Mouse (Mus musculus) heart, postnatal 14 days (tissue): Measurements from ENCODE around the gene Ccdc113. TPM values are rescaled to one million over a fixed set of nuclear protein-coding genes. Genes with fewer than 3 reads are reported as not detected.

ENCODE experiments used
- DNase-seq, 2 experiments: peaks; one replicate each; pipeline ENCODE4 v3.0.0; 2021 to 2022
- intact Hi-C: fragments of 180-260 bp; cut with DNase I; formaldehyde crosslinking; loops from one replicate; pipeline ENCODE4 v1.15.1; 2025
- long read RNA-seq, 2 experiments: library from polyadenylated mRNA; stranded (forward); transcript quantifications; one replicate each; pipeline ENCODE4 v2.0.0; 2021
- total RNA-seq, 2 experiments: library from RNA; stranded (reverse); gene quantifications; 2 replicates each; pipeline ENCODE4 v1.2.3; 2021

Gene Ccdc113
- not detected for total RNA-seq
- long read RNA-seq, experiment 1, result 0 reads
- long read RNA-seq, experiment 2, result 0 reads

DNA sequence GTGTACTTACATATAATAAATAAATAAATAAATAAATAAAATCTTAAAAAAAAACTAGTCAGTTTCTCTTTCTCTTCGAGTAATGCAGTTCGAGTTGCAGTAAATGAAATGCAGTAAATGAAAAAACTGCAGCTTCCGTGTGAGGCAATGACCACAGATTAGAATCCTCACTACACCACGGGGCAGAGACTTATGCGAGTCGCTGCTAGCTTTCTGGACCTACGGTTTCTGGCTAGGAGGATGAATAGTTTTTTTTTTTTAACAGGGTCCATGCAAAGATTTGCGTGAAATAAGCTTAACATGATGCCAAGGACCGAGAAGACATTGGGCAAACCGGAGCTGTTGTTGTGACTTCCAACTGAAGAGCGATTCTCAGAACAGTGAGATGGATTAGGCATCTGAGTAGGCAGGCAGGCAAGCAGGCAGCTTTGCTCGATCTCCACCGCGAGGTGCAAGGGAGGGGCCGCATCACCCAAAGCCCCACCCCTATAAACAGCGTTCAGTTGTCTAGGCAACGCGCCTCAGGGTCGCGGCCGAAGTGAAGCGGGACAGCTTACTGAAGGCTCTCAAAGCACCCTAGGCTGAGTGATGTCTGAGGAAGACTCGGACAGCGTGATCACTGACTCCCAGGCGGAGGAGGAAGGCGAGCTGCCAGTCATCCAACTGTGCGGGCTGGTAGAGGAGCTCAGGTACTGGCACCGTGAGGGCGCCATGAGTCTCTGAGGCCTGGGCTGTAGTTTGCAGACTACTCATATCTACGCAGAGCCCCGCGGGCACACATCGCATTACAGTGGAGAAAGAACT lies at the start of gene Ccdc113:
Gene Ccdc113 (plus strand): TSS at position 502 of the 804 bp plus-strand sequence.
- peak; percentile 34 to 46 for DNase-seq
- intact Hi-C loops, result no loop called here

DNA sequence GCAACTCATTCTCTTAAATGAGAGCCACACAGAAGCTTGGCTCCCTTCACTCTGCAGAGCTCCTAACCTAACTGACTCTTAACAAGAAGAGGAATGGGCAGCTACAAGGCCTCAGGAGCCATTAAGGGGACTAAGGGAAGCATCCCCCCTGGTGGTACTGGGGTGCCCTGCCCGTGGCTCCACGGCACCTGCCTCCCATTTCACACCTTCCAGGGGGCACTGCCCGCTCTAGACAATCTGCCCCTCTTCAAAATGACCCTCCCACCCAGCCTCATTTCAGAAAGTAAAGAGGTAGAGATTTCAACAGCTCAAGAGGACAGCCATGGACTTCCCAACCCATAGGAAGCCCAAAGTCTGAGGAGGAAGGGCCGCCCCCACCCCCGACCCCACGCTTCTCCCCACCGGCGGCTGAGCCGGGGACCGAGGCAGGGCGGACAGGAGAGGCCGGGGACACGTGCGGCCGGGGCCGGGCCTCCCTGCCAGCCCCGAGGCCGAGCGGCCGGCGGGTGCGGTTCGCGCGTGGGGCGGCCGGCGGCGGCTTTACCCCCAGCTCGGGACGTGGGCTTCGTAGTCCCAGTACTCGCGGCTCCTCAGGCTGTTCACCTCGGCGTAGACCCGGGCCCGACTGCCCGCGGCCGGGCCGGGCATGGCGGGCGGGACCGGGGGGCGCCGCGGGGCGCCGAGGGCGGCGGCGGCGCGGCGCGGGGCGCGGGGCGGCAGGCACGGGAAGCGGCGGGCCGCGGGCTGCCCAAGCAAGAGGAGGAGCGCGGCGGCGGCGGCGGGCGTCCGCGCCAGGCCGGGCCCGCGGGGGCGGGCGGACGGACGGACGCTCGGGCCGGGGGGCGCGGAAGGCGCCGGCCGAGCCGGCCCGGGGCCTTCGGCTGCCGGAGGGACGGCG lies 45.8 kb upstream of the Ccdc113 start:
- intact Hi-C loops, result loop anchor here (2.0 kb wide), 1 partner anchor 53 kb away; the partner anchor contains the start of gene Cfap20
- peak; percentile 7 to 12 for DNase-seq

DNA sequence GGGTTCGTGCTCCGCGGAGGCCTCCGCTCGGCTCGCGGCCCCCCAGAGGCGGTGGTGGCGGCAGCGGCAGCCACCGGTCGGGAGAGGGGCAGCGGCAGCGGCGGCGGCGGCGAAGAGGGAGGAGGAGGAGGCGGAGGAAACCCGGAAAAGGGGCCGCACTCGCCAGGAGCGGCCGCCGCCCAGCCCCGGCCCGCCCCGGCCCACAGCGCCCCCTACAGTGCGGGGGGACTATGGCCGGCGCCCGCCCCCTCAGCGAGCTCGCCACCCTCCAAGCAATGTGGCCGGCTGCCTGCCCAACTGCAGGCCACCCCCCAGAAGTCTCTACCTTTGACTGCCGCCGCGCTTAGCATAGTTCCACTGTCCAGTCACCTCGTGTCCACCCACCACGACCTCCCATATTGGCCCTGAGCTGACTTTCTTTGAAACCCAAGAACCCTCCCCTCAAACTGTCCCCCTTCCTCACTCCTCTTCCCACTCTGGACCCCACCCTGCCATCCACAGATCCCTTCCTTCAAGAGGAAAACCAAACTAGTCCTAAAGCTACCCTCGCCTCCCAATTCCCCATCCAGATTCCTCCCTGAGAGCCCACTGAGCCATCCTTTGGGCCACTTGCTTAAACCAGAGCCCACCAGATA lies 45.1 kb upstream of the Ccdc113 start:
- intact Hi-C loops, result loop anchor here (2.0 kb wide), 1 partner anchor 54 kb away; the partner anchor contains the start of gene Cfap20
- DNase-seq, result peak; percentile 94 to 97

DNA sequence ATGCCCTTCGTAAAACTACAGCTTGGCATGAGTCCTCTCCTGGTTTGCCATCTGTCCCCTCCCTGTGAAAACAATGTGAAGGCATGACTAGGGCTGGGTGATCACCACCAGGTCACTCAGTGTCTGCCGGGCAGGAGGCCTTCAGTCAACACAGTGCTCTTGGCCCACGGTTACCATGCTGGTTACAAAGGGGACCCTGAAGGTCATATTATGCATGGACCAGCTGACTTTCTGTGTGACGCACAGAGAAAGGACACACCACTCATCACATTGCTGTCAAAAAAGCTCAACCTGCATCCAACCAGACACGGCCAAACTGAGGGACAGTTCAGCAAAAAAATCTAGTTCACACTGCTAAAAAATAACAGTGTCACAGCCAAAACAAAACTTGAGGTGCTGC lies 43.9 kb upstream of the Ccdc113 start, which contains the start of gene Csnk2a2:
Gene Csnk2a2 (minus strand): TSS at position 34 of the 400 bp plus-strand sequence.
- intact Hi-C loops, result no loop called here

DNA sequence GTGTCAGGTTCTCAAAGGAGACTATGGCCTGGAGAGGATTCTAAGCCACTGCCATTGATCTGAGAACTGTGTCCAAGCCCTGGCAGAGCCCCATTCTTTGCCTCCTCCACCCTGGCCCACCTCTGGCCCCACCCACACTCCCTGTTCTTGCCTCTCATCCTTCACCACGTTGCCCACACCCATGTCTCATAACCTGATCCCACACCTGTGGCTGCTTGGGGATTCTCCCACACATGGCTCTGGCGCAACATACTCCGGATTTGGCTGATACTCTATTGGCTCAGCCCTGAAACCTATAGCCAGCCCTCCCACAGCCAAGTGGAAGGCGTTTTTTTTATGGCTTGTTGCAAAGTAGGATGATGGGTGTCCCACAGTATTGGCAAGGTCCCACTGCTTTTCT lies 41.8 kb upstream of the Ccdc113 start:
- no peak for DNase-seq
- intact Hi-C loops, result no loop called here

More for the DNA sequence above, 43.9 kb upstream of the Ccdc113 start, which contains the start of gene Csnk2a2:
- no peak for DNase-seq

DNA sequence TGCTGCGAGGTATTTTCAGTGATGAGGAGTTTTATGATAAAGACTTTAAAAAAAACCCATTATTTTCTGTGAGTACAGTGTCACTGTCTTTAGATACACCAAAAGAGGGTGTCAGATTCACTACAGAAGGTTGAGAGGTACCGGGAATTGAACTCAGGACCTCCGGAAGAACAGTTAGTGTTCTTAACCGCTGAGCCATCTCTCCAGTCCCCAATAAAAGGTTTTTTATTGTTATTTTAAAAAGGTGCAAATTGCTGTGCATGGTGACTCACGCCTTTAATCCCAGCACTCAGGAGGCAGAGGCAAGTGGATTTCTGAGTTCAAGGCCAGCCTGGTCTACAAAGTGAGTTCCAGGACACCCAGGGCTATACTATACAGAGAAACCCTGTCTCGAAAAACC lies 38.4 kb upstream of the Ccdc113 start:
- intact Hi-C loops, result no loop called here
- no peak for DNase-seq

DNA sequence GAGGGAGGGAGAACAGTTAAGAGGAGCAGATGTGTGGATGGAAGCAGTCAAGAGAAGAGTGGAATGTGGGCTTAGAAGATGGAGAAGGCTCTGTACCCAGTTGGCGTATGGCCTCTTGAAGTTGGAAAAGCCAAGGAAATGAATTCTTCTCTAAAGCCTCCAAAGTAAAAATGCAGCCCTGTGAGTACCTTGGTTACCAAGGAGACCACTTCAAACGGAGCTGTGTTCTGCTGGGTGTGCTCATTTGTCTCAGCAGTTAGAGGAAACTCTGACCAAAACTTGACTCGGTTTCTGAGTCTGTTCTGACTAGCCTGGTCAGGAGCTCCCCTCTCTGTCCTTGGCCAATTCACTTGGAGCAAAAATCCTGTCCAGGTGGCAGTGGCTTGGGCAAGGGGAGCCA lies 37.5 kb upstream of the Ccdc113 start:
- intact Hi-C loops, result no loop called here
- no peak for DNase-seq

DNA sequence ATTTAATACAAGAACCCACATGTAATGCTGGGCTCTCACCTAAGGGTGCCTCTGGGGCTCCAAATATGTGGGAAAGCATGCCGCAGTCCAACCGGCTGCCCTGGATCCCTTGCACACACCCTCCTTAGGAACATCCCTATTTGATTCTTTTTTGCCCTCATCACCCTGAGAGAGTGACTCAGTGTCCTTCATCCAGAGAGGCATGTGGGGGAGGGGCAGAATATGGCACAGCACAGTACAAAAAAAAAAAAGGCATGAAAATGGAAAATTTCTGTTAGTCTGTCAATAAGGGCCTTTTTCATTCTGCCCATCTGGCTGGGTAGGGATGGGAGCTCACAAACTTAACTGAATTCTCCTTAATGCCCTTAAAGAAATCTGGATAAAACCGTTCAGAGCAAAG lies 36.1 kb upstream of the Ccdc113 start:
- DNase-seq, result no peak
- intact Hi-C loops, result no loop called here

DNA sequence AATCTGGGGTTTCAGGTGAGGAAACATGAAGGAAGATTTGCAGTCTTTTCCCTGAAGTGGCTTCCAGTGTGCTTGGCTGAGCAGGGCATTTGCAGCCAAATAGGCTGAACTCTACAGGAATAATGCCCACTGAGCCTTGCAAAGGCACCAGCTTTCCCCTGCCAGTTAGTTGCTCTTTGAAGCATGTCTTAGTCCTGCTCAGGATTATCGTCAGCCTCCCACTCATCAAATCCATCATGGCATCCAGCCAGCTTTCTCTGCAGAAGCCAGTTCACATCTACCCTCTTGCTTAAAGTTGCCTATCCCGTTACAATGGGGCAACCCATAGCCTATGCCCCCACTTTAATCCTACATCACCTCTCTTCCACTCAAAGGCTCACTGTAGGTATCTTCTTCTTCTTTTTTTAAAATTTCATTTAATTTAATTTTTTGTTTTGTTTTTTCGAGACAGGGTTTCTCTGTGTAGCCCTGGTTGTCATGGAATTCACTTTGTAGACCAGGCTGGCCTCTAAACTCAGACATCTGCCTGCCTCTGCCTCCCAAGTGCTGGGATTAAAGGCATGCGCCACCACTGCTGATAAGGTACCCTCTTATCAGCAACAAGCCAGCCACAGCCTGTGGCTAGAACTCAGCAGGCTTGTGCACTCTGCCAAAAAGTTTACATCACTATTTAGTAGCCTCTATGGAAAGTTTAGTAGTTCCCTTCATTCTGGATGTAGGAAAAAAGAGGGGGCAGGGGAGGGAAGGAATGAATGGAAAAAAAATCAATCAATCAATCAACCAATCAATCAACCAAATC lies 34.4 kb upstream of the Ccdc113 start:
- no peak for DNase-seq
- intact Hi-C loops, result no loop called here

DNA sequence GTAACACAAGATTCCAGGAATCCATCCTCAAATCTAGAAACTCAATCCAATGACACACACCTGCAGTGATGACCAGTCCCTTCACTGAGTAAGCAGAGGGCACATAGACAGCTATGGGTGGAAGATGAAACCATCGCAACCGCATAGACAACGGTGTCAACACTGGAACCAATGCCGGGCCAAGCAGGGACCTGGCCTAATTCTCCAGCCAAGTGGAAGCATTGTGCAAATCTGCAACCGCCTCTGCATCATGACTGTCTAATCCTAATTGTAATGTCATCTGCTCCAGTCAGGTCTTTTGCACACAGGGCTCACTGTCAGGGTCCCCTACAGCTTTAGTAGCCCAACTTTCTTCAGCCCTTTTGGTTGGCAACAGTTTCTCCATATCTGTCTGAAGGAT lies 33.4 kb upstream of the Ccdc113 start:
- intact Hi-C loops, result no loop called here
- no peak for DNase-seq

DNA sequence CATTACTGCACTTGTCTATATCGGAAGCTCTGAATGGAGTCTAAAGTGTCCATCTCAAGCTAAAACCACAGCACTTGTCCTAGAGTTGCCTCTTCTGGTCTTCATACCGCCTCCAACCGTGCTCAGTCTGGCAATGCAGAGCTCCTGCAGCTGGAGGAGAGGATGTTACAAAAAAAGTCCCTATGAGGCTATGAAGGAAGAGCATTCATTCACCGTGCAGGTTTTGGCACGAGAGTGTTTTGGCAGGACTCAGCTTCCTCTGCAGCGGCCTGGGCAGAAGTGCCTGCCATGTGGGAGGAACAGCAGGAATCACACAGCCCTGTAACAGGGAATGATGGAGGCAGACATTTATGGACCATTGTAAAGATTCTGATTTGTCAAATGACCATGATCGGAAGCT lies 31.5 kb upstream of the Ccdc113 start:
- intact Hi-C loops, result no loop called here
- DNase-seq, result no peak

DNA sequence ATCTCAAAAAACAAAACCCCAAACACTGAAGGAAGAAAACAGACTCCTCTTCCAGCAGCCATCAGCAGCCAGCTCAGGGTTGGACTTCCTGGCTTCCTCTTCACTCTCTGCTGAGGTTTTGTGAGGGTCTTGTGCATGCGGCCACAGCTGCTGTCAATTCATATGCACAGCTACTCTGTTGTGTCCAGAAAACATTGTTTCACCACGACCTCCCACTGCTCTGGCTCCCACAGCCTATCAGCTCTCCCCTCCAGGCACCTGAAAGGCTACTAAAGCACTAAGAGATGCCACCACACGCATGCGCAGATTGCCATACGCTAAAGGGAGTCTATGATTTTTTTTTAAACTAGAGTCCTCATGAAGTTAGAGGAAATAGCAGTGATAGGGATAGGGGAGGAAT lies 29.1 kb upstream of the Ccdc113 start:
- DNase-seq, result no peak
- intact Hi-C loops, result no loop called here

DNA sequence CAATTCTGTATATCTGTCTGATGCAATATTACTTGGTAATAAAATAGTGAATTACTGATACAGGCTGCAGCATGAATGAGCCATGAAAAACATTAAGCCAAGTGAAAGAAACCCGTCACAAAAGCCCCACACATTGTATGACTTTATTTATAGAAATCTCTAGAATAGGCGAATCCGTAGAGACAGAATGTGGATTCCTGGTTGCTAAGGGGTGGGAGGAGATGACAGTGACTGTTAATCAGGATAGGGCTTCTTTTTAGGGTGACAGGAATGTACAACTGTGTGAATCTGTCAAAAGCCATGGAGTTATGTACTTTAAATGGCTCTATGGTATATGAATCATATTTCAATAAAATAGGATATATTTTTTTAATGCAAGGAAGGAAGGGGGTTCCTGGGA lies 28.3 kb upstream of the Ccdc113 start:
- intact Hi-C loops, result no loop called here
- DNase-seq, result no peak

DNA sequence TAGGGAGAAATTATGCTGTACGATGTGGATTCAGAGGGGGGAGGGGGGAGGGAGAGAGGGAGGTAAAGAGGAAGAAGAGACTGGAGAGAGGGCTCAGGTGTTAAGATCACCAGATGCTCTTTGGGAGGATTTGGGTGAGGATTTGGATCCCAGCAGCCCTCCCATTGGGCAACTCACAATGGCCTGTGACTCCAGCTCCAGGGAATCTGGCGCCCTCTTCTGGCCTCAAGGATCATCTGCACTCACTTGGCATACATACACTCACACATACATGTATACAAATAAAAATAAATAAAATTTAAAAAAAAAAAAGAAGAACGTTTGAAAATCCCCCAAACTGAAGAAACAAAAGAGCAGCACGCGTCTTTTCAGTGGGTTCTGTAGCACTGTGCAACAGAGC lies 27.6 kb upstream of the Ccdc113 start:
- no peak for DNase-seq
- intact Hi-C loops, result no loop called here

DNA sequence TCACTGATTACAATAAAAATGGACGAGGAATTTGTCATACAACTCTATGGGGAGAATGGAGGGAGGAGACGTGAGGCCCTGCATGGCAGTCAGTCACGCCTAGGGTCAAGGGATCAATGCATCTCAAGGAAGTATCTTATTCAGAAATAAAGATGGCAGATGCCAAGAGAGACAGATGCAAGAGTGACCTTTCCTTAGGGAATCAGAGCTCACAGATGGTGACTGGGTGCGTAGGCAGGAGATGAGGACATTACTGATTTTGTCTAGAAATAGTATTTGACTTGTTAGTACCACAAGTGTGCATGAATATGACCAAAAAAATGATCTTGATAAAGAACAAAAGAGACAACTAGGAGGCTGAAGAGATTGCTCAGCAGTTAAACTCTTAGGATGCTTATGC lies 21.6 kb upstream of the Ccdc113 start:
- no peak for DNase-seq
- intact Hi-C loops, result no loop called here

DNA sequence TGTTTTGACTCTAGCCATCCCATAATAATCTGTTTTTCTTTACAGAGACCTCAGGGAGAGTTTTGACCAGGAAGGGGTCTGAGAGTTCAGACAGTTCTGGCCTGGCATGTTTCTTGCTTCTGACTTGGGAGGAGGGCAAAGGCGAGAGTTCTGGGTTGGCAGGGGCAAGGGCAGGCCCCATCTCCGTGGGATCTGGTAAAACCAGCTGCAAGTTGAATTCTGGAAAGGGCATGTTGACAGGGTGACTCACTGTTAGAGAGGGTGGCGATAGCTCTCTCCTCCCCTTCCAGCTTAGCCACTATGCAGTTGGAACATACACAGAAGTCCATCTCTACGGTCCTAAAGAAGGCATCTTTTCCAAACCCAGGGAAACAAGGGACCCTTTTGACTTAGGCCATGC lies 20.7 kb upstream of the Ccdc113 start:
- intact Hi-C loops, result no loop called here
- DNase-seq, result no peak

DNA sequence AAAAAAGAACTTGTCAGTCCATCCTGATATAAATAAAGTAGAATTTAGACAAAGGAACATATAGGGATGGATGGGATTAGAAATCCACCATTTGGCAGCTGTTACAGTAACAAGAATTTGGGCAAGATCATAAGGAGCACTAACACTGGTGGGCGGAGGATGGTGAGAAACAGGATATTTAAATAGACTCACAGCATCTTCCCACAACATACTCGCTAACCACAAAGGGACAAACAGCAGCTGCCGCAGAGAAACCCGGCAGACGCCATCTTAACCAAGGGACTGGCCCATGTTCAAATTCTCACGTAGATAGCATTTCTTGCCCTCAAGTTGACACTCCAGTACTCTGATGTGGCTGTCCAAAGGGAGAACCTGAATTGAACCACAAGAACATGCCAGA lies 17.0 kb upstream of the Ccdc113 start:
- intact Hi-C loops, result loop anchor here (1.0 kb wide), 1 partner anchor 7 kb away; no protein-coding TSS in a partner anchor
- DNase-seq, result no peak

DNA sequence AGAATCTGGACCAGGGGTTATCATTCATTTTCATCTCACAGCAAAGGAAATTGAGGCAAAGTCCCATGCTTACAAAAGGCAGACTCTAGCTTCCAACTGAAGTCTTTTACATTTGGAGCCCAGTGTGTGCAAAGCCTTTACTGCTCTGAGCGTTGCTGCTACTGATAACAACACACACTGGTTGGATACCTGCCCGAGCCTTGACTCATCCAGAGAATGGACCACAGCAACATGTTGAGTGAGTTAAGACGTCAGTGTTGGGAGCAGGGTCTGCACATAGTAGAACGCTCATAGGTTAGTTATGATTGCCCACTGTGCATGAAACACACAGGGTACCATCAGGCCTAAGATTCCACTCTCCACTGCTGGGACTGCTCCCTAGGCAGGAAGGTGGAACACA lies 9.9 kb upstream of the Ccdc113 start:
- intact Hi-C loops, result loop anchor here (1.0 kb wide), 1 partner anchor 8 kb away; no protein-coding TSS in a partner anchor
- DNase-seq, result no peak

DNA sequence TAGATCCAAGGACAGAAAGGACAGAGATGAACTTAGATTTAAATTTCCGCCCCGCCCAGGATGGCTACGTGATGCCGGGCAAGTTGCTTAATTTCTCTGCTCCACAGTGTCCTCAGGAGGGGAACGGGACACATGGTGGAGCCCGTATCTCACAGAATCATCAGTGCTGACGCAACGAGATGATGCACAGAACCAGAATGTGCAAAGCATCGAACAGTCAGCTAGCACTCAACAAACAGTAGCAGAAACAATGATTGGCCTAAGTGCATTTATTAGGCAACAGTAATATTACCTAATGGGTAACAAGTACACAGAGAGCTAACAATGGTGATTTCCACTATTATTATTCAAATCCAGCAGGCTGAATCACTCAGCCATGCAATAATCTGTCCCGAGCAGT lies 5.7 kb upstream of the Ccdc113 start:
- intact Hi-C loops, result no loop called here

DNA sequence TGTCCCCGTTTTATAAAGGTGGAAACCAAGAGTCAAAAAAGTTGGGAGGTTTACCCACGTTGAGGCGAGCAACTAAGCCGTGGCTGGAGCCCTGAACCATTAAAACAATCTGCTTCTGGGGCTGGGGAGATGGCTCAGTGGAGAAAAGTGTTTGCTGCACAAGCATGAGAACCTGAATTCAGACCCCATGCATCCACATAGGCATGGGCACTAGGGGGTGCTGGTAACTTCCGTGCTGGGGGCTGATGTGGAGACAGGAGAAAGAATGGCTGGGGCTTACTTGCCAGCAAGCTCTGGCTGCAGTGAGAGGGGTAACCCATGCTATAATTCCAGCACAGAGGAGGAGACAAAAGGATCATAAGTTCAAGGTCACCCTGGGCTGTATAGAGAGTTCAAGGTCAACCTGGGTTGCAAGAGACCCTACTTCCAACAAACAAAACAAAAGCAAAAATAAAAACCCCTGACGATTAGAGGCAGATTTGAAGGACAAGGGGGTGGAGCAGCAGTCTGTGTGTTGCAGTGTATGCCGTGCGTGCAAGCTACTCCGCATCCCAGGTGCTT lies 5.1 kb upstream of the Ccdc113 start:
- intact Hi-C loops, result no loop called here
- DNase-seq, result no peak

More for the DNA sequence above, 5.7 kb upstream of the Ccdc113 start:
- no peak for DNase-seq
